Mouse (Mus musculus) left cerebral cortex, postnatal 14 days (tissue): ENCODE results near the gene Gjc1. TPM values are rescaled to one million over a fixed set of nuclear protein-coding genes. Genes with fewer than 3 reads are reported as not detected.

Experiments
- DNase-seq, 2 experiments: peaks; one replicate each; pipeline ENCODE4 v3.0.0; 2021 to 2022; ENCODE audit warnings: low spot score in 2 of 2, mixed read lengths in 1 of 2
- intact Hi-C: fragments of 180-260 bp; cut with DNase I; formaldehyde crosslinking; loops from one replicate; pipeline ENCODE4 v1.15.1; 2025
- total RNA-seq, 2 experiments: library from RNA; stranded (reverse); gene quantifications; 2 replicates each; pipeline ENCODE4 v1.2.3; 2021

Gjc1 gene
- total RNA-seq, 2 experiments from 2014 or later: 12.9 to 13.0 TPM

- intact Hi-C loops: no loop called here
- DNase-seq: no peak
Measured at GRCm38 (mm10) chr11:102755391-102755790, 64.1 kb downstream of the Gjc1 start.

- no peak for DNase-seq
- intact Hi-C loops: no loop called here
Measured at GRCm38 (mm10) chr11:102754416-102754815, 65.1 kb downstream of the Gjc1 start.

- intact Hi-C loops: no loop called here
- DNase-seq: no peak
Measured at GRCm38 (mm10) chr11:102753591-102754324, 65.7 kb downstream of the Gjc1 start.

- intact Hi-C loops: no loop called here
- no peak for DNase-seq
Measured at GRCm38 (mm10) chr11:102752896-102753590, 66.5 kb downstream of the Gjc1 start.

GRCm38 (mm10) chr11:102749712-102750111 is 69.8 kb downstream of the Gjc1 start:
- intact Hi-C loops: no loop called here
- no peak for DNase-seq

Other genes starting within 250 kb of the Gjc1 start
- 1 to 10 TPM; 3.5 to 9.8 TPM for gene Gm11627, start 240.2 kb downstream of the Gjc1 start, total RNA-seq
- gene Fzd2, start 215.3 kb downstream of the Gjc1 start, total RNA-seq: 10 to 100 TPM; 10.6 to 11.1 TPM
- gene Meioc, start 156.0 kb downstream of the Gjc1 start, total RNA-seq: not detected
- 10 to 100 TPM; 24.0 to 30.1 TPM for gene Ccdc43, start 121.9 kb downstream of the Gjc1 start, total RNA-seq
- 100 to 1,000 TPM; 117 to 129 TPM for gene Adam11, start 58.3 kb downstream of the Gjc1 start, total RNA-seq
- 1 to 10 TPM; 8.2 to 9.3 TPM for gene Higd1b, start 16.1 kb upstream of the Gjc1 start, total RNA-seq
- 100 to 1,000 TPM; 111 to 113 TPM for gene Eftud2, start 61.3 kb upstream of the Gjc1 start, total RNA-seq
- 1 to 10 TPM; 2.0 to 2.1 TPM for gene Ccdc103, start 61.5 kb upstream of the Gjc1 start, total RNA-seq
- under 1 TPM; 0.22 to 0.36 TPM for gene Fam187a, start 65.5 kb upstream of the Gjc1 start, total RNA-seq
- 100 to 1,000 TPM in 1 of 2 experiments, 10 to 100 TPM in 1; 96.5 to 141 TPM for gene Gfap, start 81.2 kb upstream of the Gjc1 start, total RNA-seq
- gene Kif18b, start 105.4 kb upstream of the Gjc1 start, total RNA-seq: under 1 TPM; 0.57 to 0.93 TPM
- gene C1ql1, start 127.0 kb upstream of the Gjc1 start, total RNA-seq: 10 to 100 TPM; 20.7 to 25.2 TPM
- gene Nmt1, start 208.5 kb upstream of the Gjc1 start, total RNA-seq: 100 to 1,000 TPM; 105 to 107 TPM
- gene Dcakd, start 208.6 kb upstream of the Gjc1 start, total RNA-seq: 10 to 100 TPM; 90.2 to 93.2 TPM